Mouse (Mus musculus) liver, embryonic 14.5 days (tissue): ENCODE data around the gene Gm20431.

Source experiments
- CTCF ChIP-seq: IDR thresholded peaks from 2 replicates; pipeline ENCODE4 v1.5.1; 2016; ENCODE audit warnings: antibody characterized with exemption, low read depth, control low read depth
- EP300 ChIP-seq: IDR thresholded peaks from 2 replicates; pipeline ENCODE4 v1.6.1; 2016; ENCODE audit warnings: antibody characterized with exemption, low read depth

DNA sequence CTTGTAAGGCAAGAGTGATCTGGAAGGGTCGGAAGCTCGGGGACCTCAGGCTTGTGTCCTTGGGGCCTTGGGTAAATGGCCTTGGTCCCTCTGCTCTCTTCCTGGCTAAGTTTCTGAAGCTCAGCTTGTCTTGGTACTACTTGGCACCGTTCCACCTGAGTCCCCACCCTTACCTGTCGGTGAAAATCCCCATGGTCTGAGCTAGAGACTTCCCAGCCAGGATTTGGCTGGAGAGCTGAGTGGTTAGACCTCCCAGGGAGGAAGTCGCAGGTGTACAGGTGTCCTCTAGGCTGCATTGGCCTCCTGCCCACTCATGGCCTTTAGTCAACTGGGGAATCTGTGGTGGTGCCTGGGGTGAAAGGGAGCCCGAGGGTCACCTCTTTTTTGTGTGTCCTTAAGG is 90.5 kb downstream of the Gm20431 start:
- TF ChIP-seq CTCF (no peak), EP300 (no peak)
